Mouse (Mus musculus) limb, embryonic 15.5 days (tissue): Measurements from ENCODE around the gene Pheta2. TPM values are rescaled to one million over a fixed set of nuclear protein-coding genes. Genes with fewer than 3 reads are reported as not detected.
"Not testable (repeated sequence)": the region's sequence is repeated elsewhere in the genome, so short reads cannot be mapped to it uniquely, and the experiment has no call there.

Experiments
- ATAC-seq: fragments of 200-750 bp; cut with Nextera tagmentation; 2 replicates; pipeline ENCODE4 v1.8.0; 2017; ENCODE audit warnings: low read depth, moderate TSS enrichment; ENCODE audit not compliant: insufficient number of reproducible peaks, low FRiP score, low TSS enrichment
- H3K27ac ChIP-seq: fragments of 300-500 bp; sonication (generic); 2 replicates; pipeline ENCODE4 v1.5.1; 2015; ENCODE audit warnings: moderate library complexity, mild to moderate bottlenecking, inconsistent platforms
- H3K27me3 ChIP-seq: fragments of 300-500 bp; sonication (generic); 2 replicates; pipeline ENCODE4 v1.6.1; 2015; ENCODE audit warnings: inconsistent platforms
- H3K36me3 ChIP-seq: fragments of 300-500 bp; sonication (generic); 2 replicates; pipeline ENCODE4 v1.6.1; 2015; ENCODE audit warnings: inconsistent platforms
- H3K4me1 ChIP-seq: fragments of 300-500 bp; sonication (generic); 2 replicates; pipeline ENCODE4 v1.6.1; 2015; ENCODE audit warnings: inconsistent platforms
- H3K4me2 ChIP-seq: fragments of 300-500 bp; sonication (generic); 2 replicates; pipeline ENCODE4 v1.6.1; 2015; ENCODE audit warnings: mild to moderate bottlenecking, inconsistent platforms
- H3K4me3 ChIP-seq: fragments of 300-500 bp; sonication (generic); 2 replicates; pipeline ENCODE4 v1.5.1; 2015; ENCODE audit warnings: mild to moderate bottlenecking, inconsistent platforms
- H3K9ac ChIP-seq: fragments of 300-500 bp; sonication (generic); 2 replicates; pipeline ENCODE4 v1.6.1; 2015; ENCODE audit warnings: inconsistent platforms
- H3K9me3 ChIP-seq: fragments of 300-500 bp; sonication (generic); 2 replicates; pipeline ENCODE4 v1.6.1; 2016; ENCODE audit warnings: inconsistent platforms
- WGBS: fragments of 180-500 bp; shearing (Covaris S2); methylation state at CpG from one replicate; pipeline ENCODE4 v1.1.7; 2015; 5-methylcytosine and 5-hydroxymethylcytosine counted together
- microRNA-seq: library from miRNA; unstranded; fragments of <30 nt; microRNA quantifications from one replicate; pipeline ENCODE4, GENCODE M21; 2016
- polyA plus RNA-seq: library from polyadenylated mRNA; unstranded; fragments of >200 nt; fragmentation: Nextera tagmentation; extraction: Ambion mirVana; gene quantifications from 2 replicates; pipeline ENCODE4 v1.2.1, GENCODE M21; 2015

Gene Pheta2
- polyA plus RNA-seq, 1 experiment from 2014 or later: 22.9 TPM

DNA sequence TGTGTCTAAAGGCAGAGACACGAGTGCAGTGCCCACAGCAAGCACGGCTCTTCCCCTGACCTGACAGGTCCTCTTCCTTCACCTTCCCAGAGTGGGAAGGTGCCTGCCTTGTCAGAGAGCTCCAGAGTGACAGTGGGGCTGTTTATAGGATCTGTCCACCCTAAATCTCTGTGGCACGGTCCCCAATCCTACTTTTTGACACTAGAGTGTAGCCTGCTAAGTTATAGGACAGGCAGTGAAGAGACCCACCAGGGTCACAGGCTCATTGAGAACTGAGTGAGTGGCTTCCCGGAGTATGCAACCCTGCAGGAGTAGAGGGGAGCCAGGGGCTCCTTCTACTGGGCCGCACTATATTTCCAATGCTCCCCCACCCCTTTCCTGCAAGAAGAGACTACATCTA, 39.0 kb downstream of the Pheta2 start:
- Histone ChIP-seq H3K27me3 (no peaks in the 10 kb centered on the region), H3K4me1 (peaks cover 19% of the 10 kb centered on the region), H3K36me3 (no peaks in the 10 kb centered on the region), H3K27ac (no peak overlapping the region), H3K4me2 (no peak overlapping the region), H3K9ac (no peak overlapping the region), H3K9me3 (no peaks in the 10 kb centered on the region), H3K4me3 (no peak overlapping the region)
- WGBS: 80% methylated on average over 5 of the region's 5 CpGs
- no peak for ATAC-seq

DNA sequence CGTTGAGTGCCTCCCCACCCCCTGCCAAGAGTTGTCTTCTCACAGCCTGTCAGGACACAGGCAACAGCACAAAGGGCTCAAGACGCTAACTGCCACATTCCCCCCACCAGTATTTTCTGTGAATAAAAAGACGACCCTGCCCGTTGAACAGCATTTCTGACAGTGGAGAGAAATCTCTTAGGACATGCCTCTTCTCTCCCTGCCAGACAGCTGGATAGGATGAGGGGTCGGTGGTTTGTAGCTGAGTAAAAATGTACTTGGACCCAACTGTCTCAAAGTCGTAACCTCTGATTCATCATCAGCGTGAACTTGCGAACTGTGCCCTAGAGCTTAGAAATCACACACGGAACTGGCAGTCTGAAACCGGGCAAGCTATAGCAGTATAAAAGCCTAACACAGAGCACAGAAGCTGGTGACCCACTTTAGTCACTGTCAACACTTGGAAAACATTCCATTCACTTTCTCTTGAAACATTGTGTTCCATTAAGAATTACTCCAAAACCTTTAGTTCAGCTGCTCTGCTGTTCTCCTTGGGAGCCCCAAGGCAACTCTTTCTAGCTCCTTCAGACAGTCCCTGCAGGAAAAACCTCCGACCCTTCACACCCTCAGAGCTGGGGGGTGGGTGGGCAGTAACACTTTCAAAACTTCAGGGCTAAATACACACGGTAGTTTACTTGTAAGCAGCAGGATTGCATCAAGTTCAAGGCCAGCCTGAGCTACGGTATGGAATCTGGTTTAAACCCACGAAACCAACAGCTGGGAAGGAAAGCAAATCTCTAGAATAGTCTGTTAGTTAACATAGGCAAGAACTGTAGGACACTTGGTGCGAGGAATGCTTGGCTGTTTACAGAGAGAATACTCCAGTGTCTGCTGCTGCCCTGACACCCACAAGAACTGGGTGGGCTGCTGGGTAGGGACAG, 39.8 kb downstream of the Pheta2 start:
- no peak for ATAC-seq
- H3K4me2 ChIP-seq: no peak overlapping the region
- H3K27ac ChIP-seq: peak overlapping the region; percentile 1; the same call in 1 of the 2 replicates
- H3K9ac ChIP-seq: no peak overlapping the region
- H3K4me1 ChIP-seq: peaks cover 19% of the 10 kb centered on the region
- H3K9me3 ChIP-seq: no peaks in the 10 kb centered on the region
- WGBS: 52% methylated on average over 15 of the region's 15 CpGs
- no peak overlapping the region for H3K4me3 ChIP-seq
- no peaks in the 10 kb centered on the region for H3K27me3 ChIP-seq
- H3K36me3 ChIP-seq: no peaks in the 10 kb centered on the region

DNA sequence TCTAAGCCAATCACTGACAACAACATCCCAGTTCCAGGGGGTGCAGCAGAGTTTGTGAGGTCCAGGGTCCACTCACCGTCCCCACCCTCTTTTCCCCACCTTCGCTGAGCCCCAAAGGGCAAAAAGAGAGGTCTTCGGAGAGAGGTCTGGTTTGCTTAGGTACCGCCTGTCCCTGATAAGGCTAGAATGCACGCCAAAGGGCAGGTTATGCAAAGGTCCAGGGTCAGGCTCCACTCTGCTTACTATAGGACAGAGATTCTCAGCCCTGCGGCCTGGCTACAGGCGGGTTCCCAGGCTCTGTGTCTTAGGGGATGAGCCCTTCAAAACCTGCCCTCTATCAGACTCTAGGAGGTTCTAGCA, 40.7 kb downstream of the Pheta2 start:
- no peaks in the 10 kb centered on the region for H3K36me3 ChIP-seq
- peak overlapping the region; percentile 80 for H3K27ac ChIP-seq
- H3K9me3 ChIP-seq: no peaks in the 10 kb centered on the region
- peaks cover 19% of the 10 kb centered on the region for H3K4me1 ChIP-seq
- peak overlapping the region; percentile 37; the same call in 1 of the 2 replicates for H3K9ac ChIP-seq
- 23% methylated on average over 7 of the region's 7 CpGs for WGBS
- peak overlapping the region; percentile 52 for H3K4me3 ChIP-seq
- 0 out of 2 replicates have a peak, but pooled peaks have one; percentile 43 for ATAC-seq
- H3K27me3 ChIP-seq: no peaks in the 10 kb centered on the region
- peak overlapping the region; percentile 76 for H3K4me2 ChIP-seq

DNA sequence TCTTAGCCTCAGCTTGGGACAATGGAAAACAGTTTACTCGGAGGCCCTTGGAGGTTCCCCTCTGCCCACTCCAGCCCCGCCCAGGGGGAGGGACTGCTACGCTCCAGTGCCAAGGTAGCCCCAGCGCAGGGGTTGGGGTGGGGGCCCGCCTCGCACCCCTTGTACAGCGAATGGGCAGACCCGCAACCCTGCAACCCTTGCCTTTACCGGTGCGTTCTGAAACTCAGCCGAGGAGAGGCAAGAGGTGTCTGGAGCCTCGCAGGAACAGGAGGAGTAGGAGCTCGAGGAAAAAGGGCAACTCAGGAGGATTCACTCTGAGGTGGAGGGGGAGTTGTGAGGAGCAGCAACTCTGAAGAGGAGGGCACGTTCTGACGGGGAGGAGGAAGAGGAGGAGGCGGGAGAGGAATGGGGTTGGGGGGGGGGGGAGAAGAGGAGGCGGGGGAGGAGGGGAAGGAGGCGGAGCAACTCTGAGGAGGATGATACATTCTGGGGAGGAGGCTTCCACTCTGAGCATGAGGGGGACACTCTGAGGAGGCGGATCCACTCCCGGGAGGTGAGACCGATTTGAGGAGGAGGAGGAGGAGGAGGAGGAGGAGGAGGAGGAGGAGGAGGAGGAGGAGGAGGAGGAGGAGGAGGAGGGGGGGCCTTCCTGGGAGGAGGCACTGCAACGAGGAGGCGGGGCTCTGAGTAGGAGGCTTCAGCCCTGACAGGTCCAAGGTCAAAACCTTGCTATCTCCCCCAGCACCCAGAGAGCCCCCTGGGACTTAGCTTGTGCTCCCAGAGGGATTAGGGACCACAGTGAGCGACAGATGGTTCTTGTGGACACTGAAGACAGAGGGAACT, 41.4 kb downstream of the Pheta2 start, which contains the start of gene Cyp2d22:
Cyp2d22 (minus strand) TSS at position 390 of the 843 bp plus-strand sequence.
- H3K4me1 ChIP-seq: peaks cover 19% of the 10 kb centered on the region
- no peaks in the 10 kb centered on the region for H3K9me3 ChIP-seq
- H3K27me3 ChIP-seq: no peaks in the 10 kb centered on the region
- peak; percentile 75 for ATAC-seq
- H3K27ac ChIP-seq: peak within 1 kb of the TSS; percentile 80
- H3K9ac ChIP-seq: peak within 1 kb of the TSS; percentile 37
- H3K4me3 ChIP-seq: peak within 1 kb of the TSS; percentile 52
- 2% methylated on average over 18 of the region's 24 CpGs for WGBS
- peak within 1 kb of the TSS; percentile 76 for H3K4me2 ChIP-seq
- no peaks in the 10 kb centered on the region for H3K36me3 ChIP-seq

DNA sequence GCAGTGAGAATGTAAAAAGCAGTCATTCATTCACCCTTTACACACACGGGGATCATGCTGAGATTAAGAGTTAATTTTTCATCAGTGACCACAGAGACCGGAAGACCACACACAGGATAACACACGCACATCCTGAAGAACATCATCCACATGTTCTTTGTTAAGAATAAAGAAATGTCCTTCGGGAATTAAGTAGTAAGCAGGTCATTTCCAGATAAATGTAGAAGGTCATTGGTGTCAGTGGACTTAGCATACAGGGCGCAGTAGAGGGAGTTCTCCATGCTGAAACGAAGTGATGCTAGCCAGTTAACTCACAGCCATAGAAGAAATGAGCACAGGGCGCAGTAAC, 41.9 kb downstream of the Pheta2 start:
- Histone ChIP-seq H3K36me3 (no peaks in the 10 kb centered on the region), H3K9me3 (no peaks in the 10 kb centered on the region), H3K27me3 (no peaks in the 10 kb centered on the region), H3K27ac (no peak overlapping the region), H3K4me2 (peak overlapping the region; percentile 76), H3K4me1 (peaks cover 19% of the 10 kb centered on the region), H3K4me3 (peak overlapping the region; percentile 52), H3K9ac (no peak overlapping the region)
- WGBS: 37% methylated on average over 7 of the region's 7 CpGs
- no peak for ATAC-seq

DNA sequence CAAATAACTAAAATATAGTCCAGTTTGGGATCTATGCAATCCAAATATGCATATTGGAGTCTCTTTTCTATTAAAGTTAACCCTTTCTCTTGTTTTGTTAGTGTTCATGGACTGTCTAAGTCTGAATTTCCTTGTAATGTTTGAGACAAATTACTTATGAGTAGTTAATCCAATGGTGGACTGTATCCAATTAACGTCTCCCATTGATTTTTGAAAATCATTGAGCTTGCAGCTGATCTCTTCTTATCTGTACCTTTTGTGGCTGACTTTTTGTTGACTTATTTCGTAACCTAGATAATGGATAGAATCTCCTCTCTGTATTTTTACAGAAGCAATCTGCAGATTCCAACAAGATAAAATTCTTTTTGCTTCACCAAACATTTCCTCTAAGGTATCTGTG, 43.7 kb downstream of the Pheta2 start:
- no peak for ATAC-seq
- Histone ChIP-seq H3K4me1 (peaks cover 12% of the 10 kb centered on the region), H3K9me3 (no peaks in the 10 kb centered on the region), H3K36me3 (no peaks in the 10 kb centered on the region), H3K27ac (no peak overlapping the region), H3K4me2 (no peak overlapping the region), H3K27me3 (no peaks in the 10 kb centered on the region), H3K4me3 (no peak overlapping the region), H3K9ac (no peak overlapping the region)
- WGBS: 88% methylated on average over 2 of the region's 2 CpGs

DNA sequence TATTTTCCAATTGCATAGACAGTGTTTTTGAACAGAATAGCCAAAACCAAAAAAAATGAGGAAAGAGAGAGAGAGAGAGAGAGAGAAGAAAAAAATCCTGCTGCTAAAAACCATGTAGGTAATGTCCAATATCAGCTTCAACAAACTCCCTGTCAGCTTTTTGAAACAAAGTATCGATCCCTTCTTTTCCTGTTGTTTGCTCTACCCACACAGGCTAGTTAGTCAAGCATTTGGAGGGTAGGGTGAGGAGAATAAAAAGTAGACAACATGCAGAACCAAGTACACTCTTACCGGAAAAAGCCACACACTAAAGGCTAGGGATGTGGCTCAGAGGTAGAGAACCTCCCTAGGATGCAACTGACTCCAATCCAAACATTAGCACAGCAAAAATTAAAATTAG, 47.0 kb downstream of the Pheta2 start:
- no peak overlapping the region for H3K4me3 ChIP-seq
- H3K27me3 ChIP-seq: no peaks in the 10 kb centered on the region
- H3K27ac ChIP-seq: no peak overlapping the region
- peaks cover 1% of the 10 kb centered on the region; the same call in 1 of the 2 replicates for H3K4me1 ChIP-seq
- no peaks in the 10 kb centered on the region for H3K9me3 ChIP-seq
- 89% methylated on average over 2 of the region's 2 CpGs for WGBS
- H3K36me3 ChIP-seq: no peaks in the 10 kb centered on the region
- H3K9ac ChIP-seq: no peak overlapping the region
- H3K4me2 ChIP-seq: no peak overlapping the region
- no peak for ATAC-seq

DNA sequence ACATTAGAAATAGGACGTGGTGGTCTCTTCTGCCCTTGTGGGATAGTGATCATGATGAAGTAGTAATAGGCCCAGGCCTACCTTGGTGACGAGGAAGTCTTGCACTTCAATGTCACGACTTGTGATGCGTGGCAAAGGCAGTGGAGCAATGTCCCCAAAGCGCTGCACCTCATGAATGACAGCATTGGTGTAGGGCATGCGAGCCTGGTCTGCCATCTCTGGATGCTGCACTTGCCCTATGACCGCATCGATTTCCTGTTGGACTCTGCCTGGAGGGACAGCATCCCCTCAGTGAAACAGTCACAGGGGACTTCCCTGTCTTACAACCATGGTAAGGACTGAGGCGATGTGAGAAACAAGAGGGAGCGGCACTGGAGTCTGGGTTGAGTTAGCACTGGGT, 51.2 kb downstream of the Pheta2 start:
- not testable (repeated sequence) for H3K36me3 ChIP-seq, H3K4me1 ChIP-seq, H3K9me3 ChIP-seq, ATAC-seq, H3K4me2 ChIP-seq, H3K27me3 ChIP-seq, H3K4me3 ChIP-seq, H3K27ac ChIP-seq, H3K9ac ChIP-seq
- 93% methylated on average over 10 of the region's 10 CpGs for WGBS

DNA sequence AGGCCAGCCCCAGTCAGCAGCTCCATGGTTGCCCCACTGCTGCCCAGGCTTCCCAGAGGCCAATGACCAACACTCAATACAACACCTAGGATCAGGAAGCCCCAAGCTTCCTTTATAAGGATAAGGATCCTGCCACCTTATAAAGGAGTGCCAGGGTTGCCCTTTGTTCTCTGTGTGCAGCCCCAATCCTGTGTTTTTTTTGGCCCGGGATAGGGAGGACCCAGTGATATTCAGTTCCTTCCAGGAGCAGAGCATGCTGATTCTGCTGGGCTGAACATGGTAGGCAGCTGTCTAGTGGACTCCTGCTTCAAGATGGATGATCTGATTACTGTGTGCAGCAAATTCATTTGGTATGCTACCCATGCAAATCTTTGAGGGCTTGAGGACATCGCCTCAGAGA, 55.2 kb downstream of the Pheta2 start, which contains the start of gene Cyp2d11:
Cyp2d11 (minus strand) TSS at position 101 of the 400 bp plus-strand sequence.
- H3K27me3 ChIP-seq, H3K9ac ChIP-seq: not testable (repeated sequence)

More for the DNA sequence above, 55.2 kb downstream of the Pheta2 start, which contains the start of gene Cyp2d11:
- H3K4me1 ChIP-seq, H3K27ac ChIP-seq, H3K4me3 ChIP-seq, ATAC-seq, H3K36me3 ChIP-seq, H3K4me2 ChIP-seq, H3K9me3 ChIP-seq: not testable (repeated sequence)
- WGBS: 85% methylated on average over 2 of the region's 2 CpGs

Small RNAs within 50 kb of the gene (microRNA-seq; reads per million reads assigned to microRNA genes)
- not detected for gene Mir7684

Other genes with a start within 250 kb of the Pheta2 start
- 24.6 and 28.8 TPM in 2 replicates for gene Ccdc134, start 211.0 kb upstream of the Pheta2 start, polyA plus RNA-seq
- gene Srebf2, start 191.8 kb upstream of the Pheta2 start, polyA plus RNA-seq: 155 and 165 TPM in 2 replicates
- gene Shisa8, start 126.1 kb upstream of the Pheta2 start, polyA plus RNA-seq: 0.25 and 0.40 TPM in 2 replicates
- 0.19 and 0.29 TPM in 2 replicates for gene Tnfrsf13c, start 114.6 kb upstream of the Pheta2 start, polyA plus RNA-seq
- gene Cenpm, start 94.2 kb upstream of the Pheta2 start, polyA plus RNA-seq: 48.5 and 49.5 TPM in 2 replicates
- gene 1500009C09Rik, start 86.5 kb upstream of the Pheta2 start, polyA plus RNA-seq: not detected in 2 replicates
- gene Sept3, start 64.0 kb upstream of the Pheta2 start, polyA plus RNA-seq: 5.5 and 8.4 TPM in 2 replicates
- 0.10 and 0.12 TPM in 2 replicates for gene Wbp2nl, start 40.0 kb upstream of the Pheta2 start, polyA plus RNA-seq
- gene Naga, start within 50 bp of the Pheta2 start, polyA plus RNA-seq: 56.6 and 62.5 TPM in 2 replicates
- 262 and 273 TPM in 2 replicates for gene Smdt1, start within 50 bp of the Pheta2 start, polyA plus RNA-seq
- 261 and 281 TPM in 2 replicates for gene Ndufa6, start 15.4 kb downstream of the Pheta2 start, polyA plus RNA-seq
- 6.0 and 7.4 TPM in 2 replicates for gene Cyp2d22, start 41.3 kb downstream of the Pheta2 start, polyA plus RNA-seq
- not detected in 2 replicates for gene Cyp2d11, start 55.1 kb downstream of the Pheta2 start, polyA plus RNA-seq
- gene Cyp2d10, start 68.3 kb downstream of the Pheta2 start, polyA plus RNA-seq: not detected in 2 replicates
- 0.23 TPM in 1 of 2 replicates, not detected in the other for gene Cyp2d9, start 94.5 kb downstream of the Pheta2 start, polyA plus RNA-seq
- not detected in 2 replicates for gene Cyp2d12, start 216.1 kb downstream of the Pheta2 start, polyA plus RNA-seq